Mouse (Mus musculus): Measurements from ENCODE around the gene Gm29094.

Gm29094 gene

DNA sequence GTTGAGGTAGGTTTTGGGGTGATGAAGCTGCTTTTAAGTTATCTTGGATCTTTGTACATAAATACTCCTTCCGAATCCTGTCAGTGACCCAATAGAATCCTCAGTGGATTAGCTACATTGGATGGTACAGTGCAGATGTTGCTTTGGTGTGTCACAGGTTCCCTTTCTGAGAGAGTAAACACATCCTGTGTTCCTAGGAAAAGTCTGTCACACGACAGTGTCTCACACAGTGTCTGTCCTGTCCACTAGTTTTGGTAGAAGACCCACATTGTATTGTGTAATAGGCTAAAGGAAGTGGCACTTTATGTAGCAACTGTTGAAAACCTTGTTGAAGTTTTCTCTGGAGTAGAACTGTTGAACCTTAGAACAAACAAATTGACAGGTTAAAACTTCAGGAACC is 54.2 kb downstream of the Gm29094 start:
- no peak for DNase-seq

- no peak for DNase-seq
Observed at GRCm38 (mm10) chr9:89256556-89257335, 57.6 kb downstream of the Gm29094 start.

GRCm38 (mm10) chr9:89263968-89264367 is 64.8 kb downstream of the Gm29094 start:
- no peak for DNase-seq

DNA sequence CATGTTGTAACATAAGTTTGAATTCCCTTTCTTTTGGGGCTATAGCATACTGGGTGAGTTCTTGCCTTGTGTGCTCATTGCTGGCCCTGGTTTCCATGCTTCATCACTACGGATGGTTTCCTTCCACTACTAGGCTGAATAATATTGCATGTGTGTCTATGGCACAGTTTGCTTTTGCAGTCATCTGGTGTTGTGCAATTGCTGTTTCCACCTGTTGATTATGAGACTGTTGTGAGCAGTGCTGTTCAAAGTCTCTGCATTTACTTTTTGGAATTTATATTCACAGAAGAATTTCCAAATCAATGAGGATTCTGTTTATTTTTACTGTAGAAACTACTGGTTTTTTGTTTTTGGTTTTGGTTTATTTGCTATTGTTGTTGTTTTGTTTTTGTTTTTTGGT is 65.4 kb downstream of the Gm29094 start:
- DNase-seq: no peak
